Mouse (Mus musculus): ENCODE data around the gene Cenpb. TPM values are rescaled to one million over a fixed set of nuclear protein-coding genes. Genes with fewer than 3 reads are reported as not detected.
"Not testable (repeated sequence)": the region's sequence is repeated elsewhere in the genome, so short reads cannot be mapped to it uniquely, and the experiment has no call there.

Cenpb gene
- 10 to 100 TPM; 60.0 to 68.2 TPM for total RNA-seq (2021)
- long read RNA-seq, experiment 1, full-length matches to known transcripts = 238 of 238 reads
- long read RNA-seq, experiment 1, partial matches to known transcripts = 0 of 238 reads
- long read RNA-seq, experiment 1, other reads (novel, unspliced or antisense) = 0 of 238 reads
- long read RNA-seq, experiment 2, full-length matches to known transcripts = 98 of 98 reads
- long read RNA-seq, experiment 2, partial matches to known transcripts = 0 of 98 reads
- long read RNA-seq, experiment 2, other reads (novel, unspliced or antisense) = 0 of 98 reads

- DNase-seq = peak; percentile 89 to 95
Measured at GRCm38 (mm10) chr2:131179990-131180587, at the start of gene Cenpb. Gene Cenpb, minus strand, starts transcription at chr2:131180067.

- DNase-seq = no peak
Measured at GRCm38 (mm10) chr2:131227243-131227642, 47.4 kb upstream of the Cenpb start.

GRCm38 (mm10) chr2:131226669-131227068 is 46.8 kb upstream of the Cenpb start:
- not testable (repeated sequence) for DNase-seq

DNA sequence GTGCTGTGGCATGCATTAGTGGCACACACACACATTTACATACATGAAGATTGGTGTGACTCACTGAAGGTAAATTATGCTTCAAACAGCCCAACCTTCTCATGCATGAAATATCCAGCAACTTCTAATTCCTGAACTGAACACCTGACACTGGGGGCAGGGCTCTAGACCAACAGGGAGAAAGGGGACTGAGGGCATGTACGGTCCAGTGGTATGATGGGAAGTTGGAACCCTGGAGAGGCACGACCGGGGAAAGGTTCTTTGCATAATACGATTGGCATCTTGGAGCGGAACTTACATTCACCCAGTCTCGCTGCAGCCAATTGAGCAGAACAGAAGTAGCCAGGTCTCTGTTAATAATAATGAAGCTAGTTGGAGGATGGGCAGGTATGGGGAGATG is 45.3 kb upstream of the Cenpb start:
- no peak for DNase-seq

DNA sequence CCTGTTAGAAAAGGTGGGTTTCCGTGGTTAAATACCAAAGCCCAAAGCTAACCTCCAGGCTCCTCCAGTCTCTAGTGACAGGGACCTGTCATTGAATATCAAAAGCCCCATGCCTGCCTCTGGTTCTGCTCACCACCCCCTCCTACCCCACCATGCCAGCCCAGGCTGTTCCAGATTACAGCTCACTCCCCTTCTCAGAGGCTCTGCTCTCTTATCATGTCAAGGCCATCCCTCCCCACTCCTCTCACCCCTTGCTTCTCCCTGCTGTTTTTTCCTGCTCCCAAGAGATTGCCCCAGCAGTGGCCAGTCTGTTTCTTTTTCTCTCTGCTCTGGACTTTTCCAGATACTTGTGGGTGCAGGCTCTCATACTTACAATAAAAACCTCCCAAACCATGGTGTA is 43.7 kb upstream of the Cenpb start:
- DNase-seq = peak; percentile 32 to 42

DNA sequence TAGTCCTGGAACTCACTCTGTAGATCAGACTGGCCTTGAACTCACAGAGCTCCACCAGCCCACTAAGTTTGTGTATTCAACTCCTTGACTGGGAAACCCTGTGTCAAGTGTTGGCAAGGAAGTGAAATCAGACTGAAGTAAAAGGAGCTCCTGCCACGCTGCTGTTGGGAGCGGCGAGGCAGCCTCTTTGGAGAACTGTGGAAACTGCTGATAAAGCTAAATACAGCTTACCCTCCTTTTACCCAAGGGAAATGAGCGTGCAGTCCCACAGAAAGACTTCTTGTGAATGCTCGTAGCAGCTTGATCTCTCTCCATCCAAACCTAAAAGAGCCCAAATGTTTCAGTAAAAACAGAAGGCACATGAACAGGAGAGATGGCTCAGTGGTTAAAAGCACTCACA is 42.7 kb upstream of the Cenpb start:
- no peak for DNase-seq

- no peak for DNase-seq
Measured at GRCm38 (mm10) chr2:131221853-131222515, 42.1 kb upstream of the Cenpb start.

DNA sequence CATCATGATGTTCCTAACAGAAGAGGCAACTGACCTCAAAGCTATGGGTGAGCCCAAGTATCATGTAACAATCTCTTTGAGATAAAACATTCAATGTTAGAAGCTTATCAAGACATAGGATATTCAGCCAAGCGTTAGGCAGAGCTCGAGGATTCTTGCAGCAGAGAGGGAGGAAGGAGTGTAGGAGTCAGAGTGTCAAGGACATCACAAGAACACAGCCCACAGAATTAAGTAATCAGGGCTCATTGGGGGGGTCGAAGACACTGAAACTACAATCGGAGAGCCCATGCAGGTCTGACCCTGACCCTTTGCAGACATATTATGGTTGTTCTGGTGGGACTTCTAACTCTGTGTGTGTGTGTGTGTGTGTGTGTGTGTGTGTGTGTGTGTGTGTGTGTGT is 40.2 kb upstream of the Cenpb start:
- DNase-seq = no peak

GRCm38 (mm10) chr2:131215941-131216858 is 36.3 kb upstream of the Cenpb start:
- DNase-seq = peak; percentile 29 to 32

GRCm38 (mm10) chr2:131213773-131214172 is 33.9 kb upstream of the Cenpb start:
- no peak for DNase-seq

- peak; percentile 33 to 48 for DNase-seq
Measured at GRCm38 (mm10) chr2:131211026-131211615, 31.3 kb upstream of the Cenpb start.

DNA sequence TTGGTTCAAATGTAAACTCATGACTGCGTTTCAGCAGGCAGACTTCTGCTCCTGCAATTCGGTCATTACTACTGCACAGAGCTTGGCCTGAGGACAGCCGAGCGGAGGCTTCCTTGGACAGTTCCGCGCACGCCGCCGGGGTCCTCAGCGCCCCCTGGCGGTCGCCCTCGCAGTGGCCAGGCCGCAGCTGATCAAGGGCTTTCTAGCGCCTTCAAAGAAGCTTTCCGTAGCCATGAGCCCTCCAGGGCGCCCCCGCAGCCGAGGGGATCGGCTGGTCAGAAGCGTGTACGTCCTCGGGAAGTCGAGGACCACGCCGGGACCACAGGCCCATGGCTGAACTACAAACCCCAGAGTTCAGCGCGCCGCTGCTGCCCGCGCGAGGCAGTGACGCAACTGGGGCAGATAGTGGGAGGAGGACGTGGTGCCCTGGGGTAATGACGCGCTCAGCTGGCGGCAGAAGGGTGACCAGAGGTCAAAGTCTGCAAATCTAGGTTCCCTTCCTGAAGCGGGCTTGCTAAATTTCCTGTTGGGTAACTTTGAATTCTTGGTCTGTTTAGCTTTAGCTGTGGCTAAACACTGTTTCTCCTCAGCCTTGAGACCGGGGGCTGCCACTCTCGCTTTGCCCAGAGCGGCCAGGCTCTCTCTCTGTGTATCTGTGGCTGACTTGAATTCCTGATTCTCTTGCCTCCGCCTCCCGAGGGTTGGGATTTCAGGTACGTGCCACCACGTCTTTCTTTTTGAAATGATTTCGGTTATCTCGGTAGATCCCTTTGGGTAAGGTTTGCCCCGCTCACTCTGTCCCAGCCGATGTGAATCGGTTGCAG is 30.3 kb upstream of the Cenpb start:
- DNase-seq = peak; percentile 97

- DNase-seq = no peak
Measured at GRCm38 (mm10) chr2:131209125-131209795, 29.4 kb upstream of the Cenpb start.

GRCm38 (mm10) chr2:131208356-131208755 is 28.5 kb upstream of the Cenpb start:
- no peak for DNase-seq

GRCm38 (mm10) chr2:131206778-131207177 is 26.9 kb upstream of the Cenpb start, which contains the start of gene Ap5s1:
Gene Ap5s1, plus strand, starts transcription at chr2:131207078.
- DNase-seq = no peak

DNA sequence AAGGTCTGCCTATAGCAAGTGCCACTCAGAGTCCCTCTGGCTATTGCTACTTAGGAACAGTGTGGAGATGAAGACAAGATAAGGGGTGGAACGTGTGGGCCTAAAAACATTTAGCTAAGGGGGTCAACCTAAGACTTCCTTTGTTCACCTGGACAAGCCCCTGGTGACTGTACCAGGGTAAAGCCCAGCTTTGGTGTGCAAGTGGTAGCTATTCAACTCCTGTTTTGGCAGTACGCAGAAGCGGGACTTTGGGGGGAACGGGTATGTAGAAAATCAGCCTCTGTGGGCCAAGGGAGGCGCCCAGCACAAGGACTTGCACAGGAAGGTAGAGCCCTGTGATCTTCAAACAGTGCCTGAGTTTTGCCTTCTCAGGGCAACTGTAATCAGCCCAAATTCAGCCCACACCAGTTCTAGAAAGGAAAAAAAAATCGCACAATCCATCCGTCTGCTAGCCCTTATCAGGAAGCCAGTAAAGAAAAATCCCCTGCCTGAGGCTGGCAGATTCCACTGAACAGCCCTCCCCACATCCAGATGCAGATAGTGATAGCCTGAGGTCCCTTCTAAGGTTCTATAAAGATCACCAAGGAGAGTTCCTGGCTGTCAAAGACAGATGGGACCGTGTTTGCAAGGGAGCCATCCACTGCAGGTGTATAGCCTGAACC is 25.8 kb upstream of the Cenpb start:
- no peak for DNase-seq

DNA sequence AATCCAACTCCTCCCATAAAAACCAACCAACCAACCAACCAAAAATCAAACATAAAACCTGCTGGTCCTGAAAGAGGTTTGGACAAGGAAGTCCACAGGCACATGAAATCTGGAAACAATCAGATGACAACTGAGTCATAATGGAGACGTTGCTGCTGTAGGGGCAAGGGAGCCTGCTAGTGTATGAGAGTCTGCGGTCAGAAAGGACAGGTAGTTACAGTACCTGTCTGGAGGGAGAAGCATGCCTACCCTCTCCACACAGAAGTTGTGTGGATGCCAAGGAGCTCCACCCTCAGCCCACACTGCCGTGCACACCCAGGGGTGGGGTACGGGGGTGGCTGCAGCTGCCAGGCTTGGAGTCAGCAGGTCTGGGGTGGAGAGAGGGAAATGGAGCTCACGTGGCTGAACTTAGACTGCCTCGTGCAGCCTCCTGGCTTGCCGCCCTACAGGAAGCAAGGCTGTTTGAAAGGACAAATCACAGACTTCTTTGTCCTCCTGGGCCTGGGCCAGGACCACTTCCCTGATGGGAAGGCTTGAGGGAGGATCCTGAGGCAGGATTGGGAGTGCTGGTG is 24.6 kb upstream of the Cenpb start:
- peak; percentile 90 to 92 for DNase-seq

DNA sequence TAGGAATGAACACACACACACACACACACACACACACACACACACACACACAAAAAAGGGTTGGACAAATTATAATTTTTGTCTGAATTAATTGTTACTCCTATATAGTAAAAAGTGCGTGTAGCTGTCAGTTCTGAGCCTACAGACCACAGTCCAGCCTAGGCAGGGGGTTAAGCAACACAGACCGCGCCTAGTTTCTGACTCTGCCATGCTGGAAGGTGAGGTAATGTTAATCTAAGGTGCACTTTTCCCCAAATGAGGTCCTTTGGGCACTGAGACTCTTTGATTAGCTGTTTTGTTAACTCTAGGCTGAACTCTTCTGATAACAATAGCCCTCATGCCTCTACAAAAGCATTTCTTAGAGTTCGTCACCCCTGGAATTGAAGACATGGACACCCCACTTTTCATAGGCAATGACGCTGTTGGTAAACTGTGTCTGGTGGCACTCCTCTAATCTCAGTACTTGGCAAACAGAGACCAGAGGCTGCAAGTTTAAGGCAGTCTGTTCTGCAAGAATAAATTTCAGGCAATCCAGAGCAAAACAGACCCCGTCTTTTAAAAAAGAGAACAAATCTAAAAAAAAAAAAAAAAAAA is 24.0 kb upstream of the Cenpb start:
- no peak for DNase-seq

DNA sequence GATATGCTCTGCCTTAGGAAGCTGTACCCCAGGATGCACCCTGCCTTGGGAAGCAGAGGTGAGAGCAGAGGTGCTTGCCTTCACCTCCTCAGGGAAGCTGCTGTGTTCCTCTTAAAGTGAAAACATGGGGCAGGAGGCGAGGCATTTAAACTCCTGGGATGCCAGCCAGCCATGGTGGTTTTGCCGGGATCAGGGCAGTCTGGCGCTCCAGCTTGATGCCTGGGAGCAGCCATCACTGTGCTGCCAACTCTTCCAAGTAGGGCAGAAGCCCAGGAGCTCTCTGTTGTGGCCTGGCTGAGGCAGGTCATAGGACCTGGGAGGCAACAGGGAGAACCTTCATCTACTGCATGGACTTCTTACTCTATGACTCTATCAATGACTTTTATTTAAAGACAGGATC is 21.4 kb upstream of the Cenpb start:
- DNase-seq = peak in 1 of 2 experiments; percentile 20
